Mouse (Mus musculus): ENCODE data around the gene Myo3b.

The Myo3b gene

DNA sequence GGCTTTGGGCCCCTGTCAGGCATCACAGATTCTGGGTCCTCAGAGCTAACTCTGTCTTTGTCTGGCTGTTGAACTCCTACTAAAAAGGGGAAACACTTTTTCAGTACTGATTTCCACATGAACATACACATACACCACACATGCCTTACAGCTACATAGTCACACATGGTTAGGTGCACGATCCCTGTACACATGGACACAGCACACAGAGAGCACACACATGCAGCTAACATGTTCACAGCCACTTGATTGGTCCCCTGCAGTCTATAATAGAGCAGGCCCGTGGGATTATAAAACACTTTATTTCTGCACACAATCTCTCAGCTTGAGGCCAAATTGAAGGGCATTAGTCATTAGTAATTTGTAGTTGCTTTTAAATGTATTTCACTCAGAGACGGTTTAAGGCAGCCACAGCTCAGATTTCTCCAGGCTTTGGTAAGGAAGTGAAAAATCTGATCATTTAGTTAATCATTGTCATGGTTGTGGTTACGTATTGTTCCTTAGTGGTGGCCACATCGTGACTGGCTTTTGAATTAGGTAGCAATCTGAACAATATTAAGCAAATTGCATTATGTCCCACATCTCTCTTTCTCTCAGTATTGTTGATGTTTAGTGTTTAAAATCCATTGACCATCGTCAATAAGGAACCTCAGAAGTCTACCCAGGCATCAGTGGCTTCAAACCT is 27.6 kb downstream of the Myo3b start:
- peak; percentile 33 for DNase-seq

- DNase-seq, result peak; percentile 52
Observed at GRCm38 (mm10) chr2:70069861-70070260, 30.9 kb downstream of the Myo3b start.

DNA sequence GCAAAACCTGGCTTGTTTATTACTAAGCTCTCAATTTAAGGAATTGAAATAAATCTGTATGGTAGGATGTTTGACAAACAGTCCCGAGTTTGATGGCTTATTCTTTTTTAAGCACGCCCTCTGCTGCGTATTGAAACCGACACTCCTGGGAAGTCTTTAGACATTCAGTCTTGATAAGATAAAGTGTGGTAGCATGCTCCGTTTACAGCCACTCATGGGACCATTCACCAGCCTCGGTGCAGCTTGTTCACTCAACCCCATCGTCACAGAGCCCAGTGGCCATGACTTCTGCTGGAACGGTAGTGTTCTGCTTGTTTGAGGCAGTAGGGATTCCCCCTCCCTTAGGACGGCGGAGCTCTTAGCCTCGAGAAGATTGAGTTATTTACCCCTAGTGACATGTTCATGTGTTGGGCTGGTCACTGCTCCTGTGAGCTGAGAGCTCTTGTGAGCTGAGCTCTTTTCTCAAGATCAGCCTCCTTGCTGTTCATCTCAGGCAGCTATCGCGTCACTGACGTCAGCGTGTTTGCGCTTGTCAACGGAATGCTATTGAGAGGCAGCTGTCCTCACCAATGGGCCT is 44.6 kb downstream of the Myo3b start:
- DNase-seq, result peak; percentile 76

DNA sequence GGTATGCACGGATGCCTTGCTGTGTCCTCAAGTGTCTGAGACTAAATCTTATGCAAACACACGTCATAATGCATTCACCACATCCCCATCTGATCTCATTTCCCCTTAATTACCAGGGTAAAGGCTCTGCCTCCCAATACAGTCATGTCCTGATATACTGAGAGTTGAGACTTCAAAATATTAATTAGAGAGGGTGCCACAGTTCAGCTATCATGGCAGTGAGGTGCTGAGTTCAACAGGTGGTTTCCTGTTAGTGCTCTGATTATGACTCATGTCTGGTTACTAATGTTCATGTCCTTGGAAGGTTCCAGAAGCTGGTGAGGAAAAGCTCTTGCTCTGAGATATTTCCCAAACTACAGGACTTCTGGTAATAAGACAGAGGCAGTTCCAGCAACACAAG is 52.3 kb downstream of the Myo3b start:
- no peak for DNase-seq

GRCm38 (mm10) chr2:70091801-70092522 is 53.0 kb downstream of the Myo3b start:
- peak; percentile 89 for DNase-seq

GRCm38 (mm10) chr2:70092665-70093064 is 53.7 kb downstream of the Myo3b start:
- peak; percentile 84 for DNase-seq

DNA sequence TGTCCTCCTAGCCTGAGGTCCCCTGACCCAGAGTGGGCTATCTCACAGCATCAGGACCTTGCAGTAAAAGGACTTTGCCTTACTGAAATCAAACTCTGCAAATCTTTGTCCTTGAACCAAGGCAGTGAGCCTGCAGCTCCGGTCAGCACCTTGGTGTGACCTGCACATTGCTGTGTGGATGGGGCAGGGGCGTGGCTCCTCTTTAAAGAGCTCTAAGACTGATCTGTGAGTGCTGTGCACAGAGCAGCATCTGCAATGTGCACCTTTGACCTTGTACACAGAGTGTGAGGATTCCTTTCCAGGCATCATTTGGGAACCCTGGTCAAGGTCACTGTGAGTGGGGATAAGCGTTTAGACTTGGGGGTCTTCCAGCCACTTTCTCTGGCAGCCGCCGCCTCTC is 55.5 kb downstream of the Myo3b start:
- peak; percentile 85 for DNase-seq

DNA sequence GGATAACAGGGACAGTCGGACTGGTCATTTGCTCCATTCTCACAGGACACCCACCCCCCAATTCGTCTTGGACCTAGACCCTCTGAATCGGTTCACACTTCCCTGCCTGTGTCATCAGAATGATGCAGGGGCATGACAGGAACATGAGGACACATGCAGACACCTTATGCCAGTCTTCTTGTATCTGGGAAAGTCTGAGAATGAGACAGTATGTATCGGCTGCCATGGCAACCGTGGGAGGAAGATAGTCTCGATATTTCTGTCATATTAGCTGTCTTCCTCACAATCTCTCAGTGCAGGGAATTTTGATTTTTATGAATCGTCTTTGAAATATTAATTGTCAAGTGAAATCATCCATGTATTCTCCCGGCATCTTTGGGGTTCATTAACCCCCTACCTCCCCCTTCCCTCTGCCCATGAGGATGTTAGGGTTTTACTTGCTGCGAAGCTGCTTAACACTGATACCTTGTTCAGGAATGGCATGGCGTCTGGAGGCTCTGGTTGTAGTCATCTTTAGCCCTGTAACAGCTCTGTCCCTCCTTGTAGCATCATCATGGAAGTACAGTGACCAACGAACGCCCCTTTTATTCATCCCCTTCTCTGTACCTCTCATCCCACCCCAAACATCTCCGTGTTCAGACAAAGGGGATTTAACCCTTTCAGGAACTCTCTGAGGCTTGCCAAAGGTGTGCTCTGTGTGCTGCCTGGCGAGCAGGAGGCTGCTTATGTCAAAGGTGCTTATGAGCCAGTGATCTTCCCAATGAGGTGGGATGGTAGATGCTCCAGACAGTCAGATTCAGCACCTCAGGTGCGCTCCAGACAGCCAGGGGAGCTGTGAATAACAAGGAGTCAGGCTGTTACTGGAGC is 58.5 kb downstream of the Myo3b start:
- DNase-seq, result peak; percentile 85

- peak; percentile 31 for DNase-seq
Observed at GRCm38 (mm10) chr2:70099459-70099858, 60.5 kb downstream of the Myo3b start.

- DNase-seq, result peak; percentile 41
Observed at GRCm38 (mm10) chr2:70105286-70106030, 66.5 kb downstream of the Myo3b start.

GRCm38 (mm10) chr2:70109010-70109409 is 70.1 kb downstream of the Myo3b start:
- peak; percentile 29 for DNase-seq

DNA sequence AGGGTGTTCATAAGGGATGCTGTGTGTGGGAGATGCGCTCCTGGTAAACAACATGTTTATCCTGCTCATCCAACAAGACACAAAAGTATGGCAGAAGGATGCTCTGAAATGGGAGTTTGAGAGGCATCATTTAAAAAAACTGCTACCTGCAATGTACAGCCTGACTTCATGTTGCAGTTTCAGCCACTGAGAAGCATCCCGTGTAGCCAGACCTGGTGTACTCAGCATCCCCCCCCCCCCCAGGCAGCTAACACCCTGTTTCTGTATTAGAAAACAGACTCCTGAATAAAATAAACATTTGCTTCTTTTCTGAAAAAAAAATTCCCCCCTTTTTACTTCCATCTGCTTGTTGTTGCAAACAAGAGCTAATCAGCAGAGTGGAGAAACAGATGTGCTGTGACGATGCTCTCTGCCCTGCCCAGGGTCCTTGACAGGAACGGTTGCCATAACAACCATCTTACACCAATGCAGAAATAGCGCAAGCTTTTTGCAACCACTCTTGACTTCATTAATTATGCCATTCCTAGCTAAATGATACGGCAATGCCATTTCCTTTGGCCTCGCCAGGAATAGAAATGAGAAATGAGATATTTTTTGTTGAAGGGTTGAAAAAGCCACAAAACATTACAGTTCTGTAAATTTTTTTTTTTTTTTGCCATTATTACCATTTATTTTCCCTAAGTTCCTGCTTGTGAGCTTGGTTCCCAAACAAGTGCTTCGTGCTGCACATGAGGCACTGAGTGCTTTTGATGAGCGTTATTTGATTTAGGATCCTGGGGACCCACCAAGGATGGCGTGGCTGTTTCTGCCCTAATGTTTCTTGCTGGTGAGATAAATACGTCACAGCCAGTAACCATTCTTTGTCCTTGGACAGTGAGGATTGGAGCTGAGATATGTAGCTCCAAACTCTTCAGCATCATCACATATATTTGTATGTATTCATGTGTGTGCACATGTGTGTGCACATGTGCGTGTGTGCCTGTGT is 75.2 kb downstream of the Myo3b start:
- DNase-seq, result no peak

DNA sequence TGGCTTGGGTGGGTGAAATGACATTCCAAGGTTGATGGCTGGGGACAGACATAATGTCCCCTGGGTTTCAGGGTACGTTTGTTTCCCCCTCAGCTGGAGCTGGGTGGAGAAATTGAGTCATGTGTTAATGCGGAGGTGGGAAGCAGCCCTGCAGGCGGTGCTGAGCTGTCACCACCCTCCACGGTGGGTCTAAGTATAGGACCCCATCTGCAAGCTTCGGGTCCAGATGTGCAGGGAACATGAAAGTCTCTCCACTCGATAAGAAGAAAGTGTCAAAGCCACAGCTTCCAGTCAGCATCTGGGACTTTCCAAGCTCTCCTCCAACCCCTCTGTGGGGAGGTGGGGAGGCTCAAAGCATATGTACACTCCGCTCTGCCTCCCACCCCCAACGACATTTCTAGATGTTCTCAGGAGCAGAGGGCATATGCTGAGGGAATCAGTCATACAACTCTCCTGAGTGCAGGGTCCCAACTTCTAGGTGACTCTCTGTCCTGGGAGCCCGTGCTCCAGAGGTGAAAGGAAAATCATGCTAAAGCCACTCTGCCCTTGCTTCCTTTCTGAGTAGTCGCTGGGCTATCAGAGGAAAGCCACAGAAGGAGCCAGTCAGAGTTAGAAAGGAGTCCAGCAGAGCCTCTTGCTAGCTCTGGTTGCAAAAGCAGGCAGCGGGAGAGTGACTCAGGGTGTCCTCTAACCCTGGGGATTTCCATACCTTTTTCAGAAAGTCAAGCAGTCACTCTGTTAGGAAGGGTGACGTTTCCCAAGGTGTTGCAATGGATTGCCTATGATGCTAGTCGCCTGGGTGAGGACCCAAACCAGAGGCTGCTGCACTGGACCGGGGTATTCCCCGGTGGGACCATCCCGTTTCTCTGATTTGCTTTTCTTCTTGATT is 79.7 kb downstream of the Myo3b start:
- no peak for DNase-seq

GRCm38 (mm10) chr2:70119265-70119663 is 80.3 kb downstream of the Myo3b start:
- DNase-seq, result no peak

DNA sequence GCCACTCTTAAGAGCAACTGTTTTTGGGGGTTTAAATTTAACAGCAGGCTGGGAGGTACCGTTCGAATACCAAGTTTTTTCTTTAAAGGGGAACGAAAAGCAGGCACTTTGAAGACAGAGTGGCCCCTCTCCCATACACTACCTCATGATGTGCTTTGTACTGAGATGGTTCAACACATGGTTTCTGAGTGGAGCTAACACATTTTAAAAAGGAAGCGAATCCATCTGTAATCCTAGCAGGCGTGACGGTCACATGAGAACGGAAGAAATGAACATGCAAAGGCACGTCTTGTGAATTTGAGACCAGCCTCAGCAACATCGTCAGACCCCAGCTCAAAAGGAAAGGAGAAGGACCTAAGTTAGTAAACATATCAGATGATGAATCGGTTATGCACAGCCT is 87.4 kb downstream of the Myo3b start:
- DNase-seq, result no peak

GRCm38 (mm10) chr2:70126783-70127182 is 87.9 kb downstream of the Myo3b start:
- peak; percentile 93 for DNase-seq

DNA sequence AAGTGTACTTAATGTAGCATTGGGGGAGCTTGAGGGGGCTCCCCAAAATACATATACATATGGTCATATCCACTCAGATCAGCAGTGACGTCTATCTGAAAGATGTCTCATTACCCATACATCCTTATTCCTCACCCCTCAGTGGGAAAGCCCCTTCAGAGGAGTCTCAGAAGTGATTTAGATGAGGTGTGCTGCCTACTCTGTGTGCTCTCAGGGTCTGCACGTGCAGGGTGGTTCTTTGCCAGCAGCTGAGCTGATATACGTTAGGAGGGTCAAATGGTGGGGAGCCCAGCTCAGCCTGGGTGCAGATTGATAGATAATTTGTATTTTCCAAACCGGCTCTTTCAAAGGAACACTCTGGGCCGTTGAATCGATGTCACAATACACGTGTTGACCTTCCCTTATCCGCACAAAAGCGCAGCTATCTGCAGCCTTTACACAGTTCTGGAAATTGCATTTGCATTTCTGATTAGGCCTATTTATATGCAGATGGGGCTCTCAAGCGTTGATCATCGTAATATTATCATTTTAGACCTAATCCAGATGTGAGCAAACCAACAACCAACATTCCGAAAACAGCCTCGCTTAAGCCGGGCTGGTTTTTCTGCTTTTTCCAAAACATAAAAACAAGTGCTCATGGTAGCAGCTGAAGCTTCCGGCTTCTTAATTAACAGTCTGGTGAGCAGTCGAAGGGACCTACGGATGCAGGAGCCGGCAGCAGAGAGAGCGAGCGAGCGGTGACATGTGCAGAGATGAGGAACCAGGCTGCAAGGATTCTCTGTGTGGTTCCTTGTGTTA is 88.6 kb downstream of the Myo3b start:
- DNase-seq, result no peak

DNA sequence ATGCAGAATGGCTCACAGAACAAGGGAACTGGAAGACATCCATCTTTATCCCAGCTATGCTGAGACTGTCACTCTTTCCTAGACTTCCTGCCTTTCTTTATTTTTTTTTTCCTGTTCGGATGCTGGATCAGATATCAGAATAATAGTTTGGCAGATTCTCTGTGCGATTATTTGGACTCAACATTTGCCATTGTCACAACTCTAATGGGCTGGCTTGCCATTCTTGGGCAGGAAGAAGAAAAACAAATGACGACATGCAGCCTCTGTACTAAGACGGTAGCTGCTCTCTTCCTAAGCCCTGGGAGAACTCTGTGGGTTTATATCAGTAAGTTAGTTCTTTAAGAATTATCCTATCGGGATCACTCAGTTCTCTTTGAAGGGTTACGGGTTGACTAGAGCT is 89.7 kb downstream of the Myo3b start:
- no peak for DNase-seq

DNA sequence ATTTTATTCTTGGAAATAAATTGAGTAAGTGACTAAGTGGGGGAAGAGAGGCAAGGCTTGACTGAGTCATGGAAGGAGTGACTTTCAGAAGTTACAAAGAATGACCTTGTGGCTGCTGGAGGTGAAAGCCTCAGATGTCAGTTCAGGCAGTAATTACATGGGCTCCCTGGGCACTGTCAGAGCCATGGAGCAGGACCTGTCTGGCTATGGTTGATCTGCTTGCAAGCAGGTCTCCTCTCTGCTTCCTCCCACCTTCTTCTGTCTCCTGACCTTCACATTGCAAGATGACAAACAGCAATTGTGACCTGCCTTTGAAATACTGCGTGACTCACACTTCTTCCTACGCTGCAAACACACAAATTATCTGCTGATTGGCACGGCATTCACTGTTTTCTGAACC is 90.6 kb downstream of the Myo3b start:
- no peak for DNase-seq

Data from heart, adult 11 months (tissue).